Mouse (Mus musculus) olfactory bulb, adult 2 months (tissue): Measurements from ENCODE around the gene Tmcc2.

Experiments
- CTCF ChIP-seq: fragments of 200-500 bp; IDR thresholded peaks from 2 replicates; pipeline ENCODE4 v1.5.1; 2012; ENCODE audit warnings: low read depth, mild to moderate bottlenecking, low read length, moderate library complexity; ENCODE audit not compliant: insufficient read depth
- POLR2A ChIP-seq: fragments of 200-500 bp; IDR thresholded peaks from 2 replicates; pipeline ENCODE4 v1.6.1; 2012; ENCODE audit warnings: mild to moderate bottlenecking, low read depth, low read length, moderate library complexity; ENCODE audit not compliant: insufficient read depth

- no peak for TF ChIP-seq POLR2A
- no peak for TF ChIP-seq CTCF
Measured at GRCm38 (mm10) chr1:132374140-132374872, 16.8 kb downstream of the Tmcc2 start.
